Mouse (Mus musculus): ENCODE data around the gene Ms4a13. TPM values are rescaled to one million over a fixed set of nuclear protein-coding genes. Genes with fewer than 3 reads are reported as not detected.
"Not testable (repeated sequence)": the region's sequence is repeated elsewhere in the genome, so short reads cannot be mapped to it uniquely, and the experiment has no call there.

Gene Ms4a13
- not detected in 2 replicates for polyA plus RNA-seq (2015; fragmentation: Nextera tagmentation; extraction: Ambion mirVana)

DNA sequence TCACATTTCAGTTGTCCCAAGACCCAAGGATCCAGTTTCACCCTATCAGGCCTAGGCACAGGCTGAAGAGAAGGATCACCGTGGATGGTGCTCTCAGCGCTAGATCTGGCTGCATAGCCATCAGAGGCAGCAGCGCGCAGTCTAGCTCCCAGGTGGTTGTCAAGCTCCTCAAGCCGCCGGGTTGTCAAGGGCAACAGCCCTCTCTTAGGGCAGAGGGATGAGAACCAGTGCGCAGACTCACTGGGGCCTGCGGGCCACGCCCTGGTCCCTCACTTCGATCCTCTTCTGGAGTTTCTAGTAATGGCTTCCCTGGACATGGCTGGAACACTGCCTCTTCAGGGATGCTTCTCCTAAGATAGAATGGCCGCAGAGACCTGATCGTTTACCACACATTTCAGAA is at the start of gene Ms4a13:
TSS of gene Ms4a13 (minus strand) at position 192 of the 400 bp plus-strand sequence.
- Histone ChIP-seq H3K4me3 (no peak within 1 kb of the TSS), H3K4me1 (replicated peaks) (no peaks in the 10 kb centered on the region), H3K9me3 (no peaks in the 10 kb centered on the region), H3K36me3 (no peaks in the 10 kb centered on the region), H3K9ac (no peak within 1 kb of the TSS), H3K4me2 (no peak within 1 kb of the TSS), H3K27ac (replicated peaks) (no peak within 1 kb of the TSS), H3K27me3 (no peaks in the 10 kb centered on the region)
- no peak for ATAC-seq (ENCODE audit: low FRiP score, low read depth)
- 67% methylated on average over 12 of the region's 12 CpGs for WGBS

DNA sequence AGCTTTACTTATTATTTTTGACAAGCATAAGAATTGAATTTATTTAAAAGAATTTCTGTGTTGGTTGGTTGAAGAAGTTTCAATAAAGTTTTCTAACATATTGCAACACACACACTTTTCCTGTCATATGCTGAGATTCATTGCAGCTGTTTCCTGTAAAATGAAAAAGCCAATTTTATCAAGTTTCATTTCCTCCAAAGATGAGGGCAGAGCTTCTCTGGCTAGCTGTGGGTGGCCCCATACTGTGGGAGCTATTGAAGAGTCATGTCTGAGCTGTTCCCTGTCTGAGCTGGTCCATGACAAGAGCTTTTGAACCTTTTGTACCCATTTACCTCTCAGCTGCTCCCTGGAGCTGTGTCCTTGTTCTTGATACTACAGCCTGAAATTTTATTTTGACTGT is 47.7 kb upstream of the Ms4a13 start:
- Histone ChIP-seq H3K4me2 (no peak overlapping the region), H3K4me1 (replicated peaks) (no peaks in the 10 kb centered on the region), H3K9ac (no peak overlapping the region), H3K27me3 (no peaks in the 10 kb centered on the region), H3K27ac (replicated peaks) (no peak overlapping the region), H3K36me3 (no peaks in the 10 kb centered on the region), H3K4me3 (no peak overlapping the region), H3K9me3 (no peaks in the 10 kb centered on the region)
- no peak for ATAC-seq (ENCODE audit: low FRiP score, low read depth)

DNA sequence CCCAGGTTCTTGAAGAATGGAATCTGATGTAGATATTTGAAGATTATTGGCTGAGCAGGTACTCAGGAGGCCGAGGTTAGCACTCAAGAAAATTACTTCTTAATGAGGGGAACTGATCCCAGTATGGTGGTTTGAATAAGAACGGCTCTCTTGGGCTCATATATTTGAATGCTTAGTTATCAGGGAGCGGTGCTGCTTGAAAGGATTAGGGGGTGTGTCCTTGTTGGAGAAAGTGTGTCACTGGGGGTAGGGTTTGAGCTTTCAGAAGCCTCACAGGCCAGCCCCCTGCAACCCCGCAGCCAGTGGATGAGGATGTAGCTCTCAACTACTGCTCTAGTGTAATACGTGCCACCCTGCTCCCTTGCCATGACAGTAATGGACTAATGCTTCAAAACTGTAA is 46.0 kb upstream of the Ms4a13 start:
- no peak overlapping the region for H3K4me3 ChIP-seq
- no peak overlapping the region for H3K4me2 ChIP-seq
- H3K9ac ChIP-seq, result no peak overlapping the region
- peak; percentile 85 for ATAC-seq (ENCODE audit: low FRiP score, low read depth)
- no peaks in the 10 kb centered on the region for H3K9me3 ChIP-seq
- H3K27me3 ChIP-seq, result no peaks in the 10 kb centered on the region
- H3K36me3 ChIP-seq, result no peaks in the 10 kb centered on the region
- WGBS, result 55% methylated on average over 5 of the region's 5 CpGs
- no peak overlapping the region for H3K27ac ChIP-seq (replicated peaks)
- H3K4me1 ChIP-seq (replicated peaks), result no peaks in the 10 kb centered on the region

DNA sequence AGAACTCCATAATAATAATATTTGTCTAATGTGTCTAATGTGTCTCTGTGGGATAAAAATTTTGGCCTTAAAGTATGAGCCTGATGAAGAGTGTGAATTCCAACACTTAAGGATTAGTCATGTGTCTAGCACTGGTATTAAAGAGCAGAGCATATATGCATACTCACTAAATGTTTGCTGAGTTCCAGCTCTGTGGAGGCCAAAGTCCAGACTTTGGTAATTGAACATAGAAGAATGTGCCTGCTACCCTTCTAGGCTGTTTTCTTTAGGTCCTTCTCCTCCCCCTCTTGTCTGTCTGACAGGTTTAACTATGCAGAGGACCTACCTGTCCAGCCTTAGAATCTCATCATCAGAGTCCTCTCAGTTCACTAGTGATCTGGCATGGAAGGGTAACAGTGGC is 39.3 kb upstream of the Ms4a13 start:
- no peak overlapping the region for H3K4me2 ChIP-seq
- H3K36me3 ChIP-seq, result no peaks in the 10 kb centered on the region
- H3K27ac ChIP-seq (replicated peaks), result no peak overlapping the region
- no peak overlapping the region for H3K4me3 ChIP-seq
- no peak overlapping the region for H3K9ac ChIP-seq
- no peaks in the 10 kb centered on the region for H3K9me3 ChIP-seq
- H3K27me3 ChIP-seq, result no peaks in the 10 kb centered on the region
- H3K4me1 ChIP-seq (replicated peaks), result no peaks in the 10 kb centered on the region
- ATAC-seq (ENCODE audit: low FRiP score, low read depth), result no peak

DNA sequence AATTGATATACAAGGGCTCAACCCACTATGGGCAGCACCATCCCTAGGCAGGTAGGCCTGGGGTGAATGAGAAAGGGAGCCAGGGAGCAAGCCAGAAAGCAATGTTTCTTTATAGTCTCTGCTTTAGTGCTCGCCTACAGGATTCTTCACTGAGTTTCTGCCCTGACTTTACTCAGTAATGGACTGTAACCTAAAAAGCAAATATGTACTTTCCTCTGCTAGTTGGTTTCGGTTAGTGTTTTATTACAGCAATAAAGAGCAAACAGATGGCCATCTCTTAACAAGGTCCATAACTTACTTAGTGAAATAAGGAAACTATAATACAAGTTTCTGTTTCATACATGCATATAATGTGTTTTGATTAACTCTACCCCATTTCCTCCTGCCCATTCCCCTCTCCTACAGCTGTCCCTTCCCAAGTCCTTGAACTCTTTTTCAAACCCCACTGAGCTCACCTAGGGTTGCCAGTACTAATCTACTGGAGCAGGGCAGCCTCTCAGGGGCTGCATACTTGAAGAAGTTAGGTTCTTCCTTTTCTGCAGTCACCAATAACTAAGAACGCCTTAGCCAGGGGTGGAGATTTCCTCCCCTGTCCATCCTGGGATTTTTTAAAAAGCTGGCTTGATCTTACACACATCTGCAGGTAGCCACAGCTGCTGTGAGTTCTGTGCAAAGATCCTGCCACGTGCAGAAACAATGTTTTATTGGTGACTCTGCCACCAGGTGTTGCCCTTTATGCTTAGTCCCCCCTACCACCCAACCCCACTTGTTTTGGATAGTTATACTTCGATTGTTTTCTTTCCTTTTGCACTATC is 38.6 kb upstream of the Ms4a13 start:
- no peak overlapping the region for H3K9ac ChIP-seq
- no peaks in the 10 kb centered on the region for H3K27me3 ChIP-seq
- no peak overlapping the region for H3K27ac ChIP-seq (replicated peaks)
- no peaks in the 10 kb centered on the region for H3K36me3 ChIP-seq
- H3K4me3 ChIP-seq, result no peak overlapping the region
- H3K9me3 ChIP-seq, result no peaks in the 10 kb centered on the region
- no peak overlapping the region for H3K4me2 ChIP-seq
- no peak for ATAC-seq (ENCODE audit: low FRiP score, low read depth)
- no peaks in the 10 kb centered on the region for H3K4me1 ChIP-seq (replicated peaks)
- WGBS, result 77% methylated on average over 5 of the region's 5 CpGs

DNA sequence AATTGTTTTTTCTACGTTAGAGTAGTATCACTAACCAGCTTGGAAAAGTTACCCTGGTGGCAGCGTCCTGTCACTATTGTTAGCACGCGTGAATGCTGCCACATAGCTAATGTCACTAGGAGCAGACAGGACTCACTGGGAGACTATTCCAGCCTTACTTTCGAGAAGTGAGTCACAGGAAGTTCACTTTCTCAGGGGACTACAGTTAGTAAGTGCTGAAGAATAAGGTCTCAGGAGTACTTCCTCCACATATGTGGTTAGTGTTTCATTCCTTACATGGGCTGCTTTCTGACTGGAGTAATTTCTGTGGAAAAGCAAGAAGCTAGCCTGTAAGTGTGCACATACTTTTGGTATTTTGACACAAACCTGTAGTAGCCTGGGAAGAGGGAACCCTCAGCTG is 37.7 kb upstream of the Ms4a13 start:
- H3K4me1 ChIP-seq (replicated peaks), result no peaks in the 10 kb centered on the region
- no peak overlapping the region for H3K27ac ChIP-seq (replicated peaks)
- no peak overlapping the region for H3K4me3 ChIP-seq
- no peak overlapping the region for H3K9ac ChIP-seq
- no peak overlapping the region for H3K4me2 ChIP-seq
- ATAC-seq (ENCODE audit: low FRiP score, low read depth), result no peak
- no peaks in the 10 kb centered on the region for H3K27me3 ChIP-seq
- H3K9me3 ChIP-seq, result no peaks in the 10 kb centered on the region
- H3K36me3 ChIP-seq, result no peaks in the 10 kb centered on the region
- WGBS, result 79% methylated on average over 5 of the region's 5 CpGs

DNA sequence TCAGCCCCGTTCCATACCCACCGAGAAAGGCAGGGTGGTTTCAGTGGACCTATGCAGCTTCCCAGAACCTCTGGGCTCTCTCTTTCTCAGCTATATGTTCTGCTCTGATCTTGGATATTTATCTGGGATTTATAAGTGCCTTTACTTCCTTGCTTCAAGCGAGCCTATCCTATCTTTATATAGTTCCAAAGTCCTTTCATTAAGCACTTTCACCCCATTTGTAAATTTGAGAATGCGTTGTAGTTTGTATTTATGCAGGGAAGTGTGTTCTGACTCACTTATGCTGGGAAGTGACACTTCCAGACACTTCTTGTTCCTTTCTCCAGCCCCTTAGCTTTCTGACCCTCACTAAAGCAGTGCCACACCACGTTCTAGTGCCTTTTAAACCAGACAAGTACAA is 35.8 kb upstream of the Ms4a13 start, which contains the start of gene Ms4a12:
TSS of gene Ms4a12 (minus strand) at position 101 of the 400 bp plus-strand sequence.
- no peaks in the 10 kb centered on the region for H3K9me3 ChIP-seq
- no peak within 1 kb of the TSS for H3K4me2 ChIP-seq
- no peaks in the 10 kb centered on the region for H3K27me3 ChIP-seq
- H3K36me3 ChIP-seq, result no peaks in the 10 kb centered on the region
- H3K27ac ChIP-seq (replicated peaks), result no peak within 1 kb of the TSS
- ATAC-seq (ENCODE audit: low FRiP score, low read depth), result no peak
- 78% methylated on average over 5 of the region's 5 CpGs for WGBS
- H3K4me1 ChIP-seq (replicated peaks), result no peaks in the 10 kb centered on the region
- H3K9ac ChIP-seq, result no peak within 1 kb of the TSS
- H3K4me3 ChIP-seq, result no peak within 1 kb of the TSS

DNA sequence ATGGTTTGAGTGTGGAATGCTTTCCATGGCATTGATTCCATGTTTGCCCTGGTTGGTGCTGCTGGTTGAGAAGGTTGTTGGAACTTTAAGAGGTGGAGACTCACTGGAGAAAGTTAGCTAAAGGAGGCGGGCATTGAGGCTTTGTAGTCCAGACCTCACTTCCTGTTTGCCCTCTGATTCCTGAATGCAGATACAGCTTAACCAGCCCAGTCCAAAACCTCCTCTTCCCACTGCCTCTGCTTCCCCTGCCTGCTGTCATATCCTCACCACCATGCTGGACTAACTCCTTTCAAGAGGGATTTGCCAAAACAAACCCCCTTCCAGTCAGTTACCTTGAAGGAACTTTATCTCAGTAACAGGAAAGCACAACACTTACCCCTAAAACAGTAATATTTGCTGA is 4.0 kb downstream of the Ms4a13 start:
- no peak overlapping the region for H3K4me3 ChIP-seq
- no peak overlapping the region for H3K9ac ChIP-seq
- H3K4me2 ChIP-seq, result no peak overlapping the region
- no peaks in the 10 kb centered on the region for H3K27me3 ChIP-seq
- no peaks in the 10 kb centered on the region for H3K9me3 ChIP-seq
- ATAC-seq (ENCODE audit: low FRiP score, low read depth), result no peak
- no peaks in the 10 kb centered on the region for H3K4me1 ChIP-seq (replicated peaks)
- 62% methylated on average over 1 of the region's 1 CpGs for WGBS
- H3K27ac ChIP-seq (replicated peaks), result no peak overlapping the region
- no peaks in the 10 kb centered on the region for H3K36me3 ChIP-seq

DNA sequence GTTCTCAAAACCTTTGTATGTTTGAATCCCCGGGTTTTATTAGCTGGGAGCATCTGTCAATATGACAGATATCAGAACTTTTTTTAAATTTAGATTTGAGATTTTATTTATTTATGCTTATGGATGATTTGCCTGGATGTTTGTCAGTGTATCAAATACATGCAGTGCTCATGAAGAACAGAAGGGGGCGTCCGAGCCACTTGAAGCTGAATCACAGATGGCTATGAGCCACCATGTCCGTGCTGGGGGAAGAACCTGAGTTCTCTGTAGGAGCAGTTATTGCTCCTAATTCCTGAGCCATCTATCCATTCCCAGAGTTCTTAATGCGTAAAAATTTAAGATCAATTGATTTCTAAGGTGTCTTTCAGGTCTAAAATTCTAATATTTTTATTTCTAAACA is 12.4 kb downstream of the Ms4a13 start:
- no peak overlapping the region for H3K4me3 ChIP-seq
- no peaks in the 10 kb centered on the region for H3K9me3 ChIP-seq
- 20% methylated on average over 5 of the region's 5 CpGs for WGBS
- no peak overlapping the region for H3K9ac ChIP-seq
- ATAC-seq (ENCODE audit: low FRiP score, low read depth), result no peak
- no peaks in the 10 kb centered on the region for H3K27me3 ChIP-seq
- no peaks in the 10 kb centered on the region for H3K4me1 ChIP-seq (replicated peaks)
- no peak overlapping the region for H3K4me2 ChIP-seq
- no peaks in the 10 kb centered on the region for H3K36me3 ChIP-seq
- H3K27ac ChIP-seq (replicated peaks), result no peak overlapping the region

DNA sequence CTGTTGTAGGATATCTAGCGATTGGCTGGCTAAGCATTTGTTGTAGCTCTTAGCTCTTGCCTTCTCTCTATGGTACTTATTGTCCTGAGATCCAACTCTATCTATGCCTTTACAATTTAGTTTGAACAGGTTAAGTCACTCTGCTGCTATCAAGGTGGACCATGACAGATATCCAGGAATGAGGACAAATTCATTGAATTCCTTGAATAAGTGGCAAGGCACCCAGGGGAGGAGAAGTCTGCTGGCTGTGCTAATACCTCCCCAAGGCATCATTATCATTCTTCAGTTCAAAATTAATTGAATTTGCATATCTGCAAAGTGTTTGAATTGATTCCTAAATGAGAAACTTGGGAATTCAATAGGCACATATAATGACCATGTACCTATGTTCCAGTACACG is 19.1 kb downstream of the Ms4a13 start:
- no peaks in the 10 kb centered on the region for H3K36me3 ChIP-seq
- no peaks in the 10 kb centered on the region for H3K4me1 ChIP-seq (replicated peaks)
- 51% methylated on average over 2 of the region's 2 CpGs for WGBS
- H3K4me2 ChIP-seq, result no peak overlapping the region
- 0 out of 2 replicates have a peak overlapping the region, but pooled peaks have one; percentile 30 for H3K27ac ChIP-seq (replicated peaks)
- H3K4me3 ChIP-seq, result no peak overlapping the region
- no peaks in the 10 kb centered on the region for H3K27me3 ChIP-seq
- no peak for ATAC-seq (ENCODE audit: low FRiP score, low read depth)
- H3K9me3 ChIP-seq, result no peaks in the 10 kb centered on the region
- no peak overlapping the region for H3K9ac ChIP-seq

DNA sequence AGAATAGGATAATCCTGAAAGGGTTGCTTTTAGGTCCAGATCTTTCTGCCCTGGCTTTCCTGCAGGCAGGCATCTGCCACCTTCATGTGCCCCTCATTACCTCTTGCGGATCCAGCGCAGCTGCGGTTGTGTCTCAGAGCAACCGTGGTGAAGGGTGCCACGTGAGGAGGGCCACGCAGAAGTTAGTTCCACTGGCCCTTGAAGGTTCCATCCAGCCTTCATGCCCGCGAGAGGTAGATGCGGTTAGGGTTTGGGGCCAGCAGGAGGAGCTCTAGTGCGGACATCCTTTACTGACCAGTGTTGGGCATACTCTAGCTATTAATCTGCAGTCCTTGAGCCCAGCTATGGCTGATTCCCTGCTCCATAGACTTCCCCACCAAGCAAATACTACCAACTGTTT is 31.4 kb downstream of the Ms4a13 start, which contains the start of gene 1700025F22Rik:
TSS of gene 1700025F22Rik (minus strand) at position 149 of the 400 bp plus-strand sequence.
- no peak for ATAC-seq (ENCODE audit: low FRiP score, low read depth)
- Histone ChIP-seq H3K27me3 (no peaks in the 10 kb centered on the region), H3K9me3 (no peaks in the 10 kb centered on the region), H3K4me2 (no peak within 1 kb of the TSS), H3K27ac (replicated peaks) (no peak within 1 kb of the TSS), H3K9ac (no peak within 1 kb of the TSS), H3K36me3 (no peaks in the 10 kb centered on the region), H3K4me1 (replicated peaks) (no peaks in the 10 kb centered on the region), H3K4me3 (no peak within 1 kb of the TSS)
- WGBS, result 46% methylated on average over 10 of the region's 10 CpGs

DNA sequence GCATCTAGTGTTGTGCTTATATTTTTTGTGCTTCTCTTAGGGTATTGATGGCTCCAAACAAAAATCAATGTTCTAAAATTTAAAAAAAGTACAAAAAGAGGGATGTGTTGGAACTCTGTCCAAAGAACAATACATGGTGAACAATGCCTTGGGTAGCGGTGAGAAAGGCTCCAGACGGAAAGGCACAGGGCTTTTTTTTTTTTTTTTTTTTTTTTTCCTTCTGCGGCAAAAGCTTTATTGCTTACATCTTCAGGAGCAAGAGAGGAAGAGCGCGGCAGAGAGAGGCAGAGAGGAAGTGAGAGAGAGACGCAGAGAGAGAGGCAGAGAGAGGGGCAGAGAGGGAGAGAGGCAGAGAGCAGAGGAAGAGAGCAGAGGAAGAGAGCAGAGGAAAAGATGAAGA is 38.6 kb downstream of the Ms4a13 start:
- not testable (repeated sequence) for H3K4me3 ChIP-seq; H3K9ac ChIP-seq; H3K4me1 ChIP-seq (replicated peaks); ATAC-seq (ENCODE audit: low FRiP score, low read depth); H3K9me3 ChIP-seq; H3K27ac ChIP-seq (replicated peaks); H3K36me3 ChIP-seq; H3K4me2 ChIP-seq; H3K27me3 ChIP-seq
- 79% methylated on average over 5 of the region's 6 CpGs for WGBS

DNA sequence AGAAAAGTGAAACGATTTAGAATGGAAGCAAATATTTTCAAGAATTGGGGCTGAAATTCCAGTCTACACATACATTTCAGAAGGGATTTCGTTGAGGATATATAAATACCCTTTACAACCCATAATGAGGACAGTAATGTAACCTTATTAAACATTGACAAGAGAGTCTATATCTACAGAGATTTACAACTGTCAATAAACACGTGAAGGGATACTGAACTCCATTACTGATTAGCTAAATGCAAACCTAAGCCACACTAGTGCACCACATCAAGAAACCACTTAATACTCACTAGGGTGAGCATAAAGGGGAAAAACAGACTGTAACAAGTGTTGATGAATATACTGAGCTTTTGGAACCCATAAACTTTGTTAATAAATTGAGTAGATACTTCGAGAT is 61.2 kb downstream of the Ms4a13 start:
- ATAC-seq (ENCODE audit: low FRiP score, low read depth), result no peak

More for the DNA sequence above, 61.2 kb downstream of the Ms4a13 start:
- H3K27ac ChIP-seq (replicated peaks), result no peak overlapping the region
- H3K9me3 ChIP-seq, result no peaks in the 10 kb centered on the region
- H3K4me3 ChIP-seq, result no peak overlapping the region
- no peak overlapping the region for H3K4me2 ChIP-seq
- H3K4me1 ChIP-seq (replicated peaks), result no peaks in the 10 kb centered on the region
- H3K36me3 ChIP-seq, result no peaks in the 10 kb centered on the region
- H3K9ac ChIP-seq, result no peak overlapping the region
- WGBS, result 75% methylated on average over 4 of the region's 4 CpGs
- H3K27me3 ChIP-seq, result no peaks in the 10 kb centered on the region
